Mouse (Mus musculus): ENCODE data around the gene Ifrd2. TPM values are rescaled to one million over a fixed set of nuclear protein-coding genes. Genes with fewer than 3 reads are reported as not detected.

Gene Ifrd2
- total RNA-seq, 2 experiments from 2014 or later = 38.0 to 41.1 TPM

GRCm38 (mm10) chr9:107634406-107635278 is 47.2 kb downstream of the Ifrd2 start:
- DNase-seq (ENCODE audit: low spot score in 2 of 2) = no peak

GRCm38 (mm10) chr9:107635279-107636028 is 48.0 kb downstream of the Ifrd2 start, which contains the start of gene Gnai2:
Gene Gnai2 (minus strand): TSS chr9:107635367.
- DNase-seq (ENCODE audit: low spot score in 2 of 2) = peak; percentile 95 to 96

- no peak for DNase-seq (ENCODE audit: low spot score in 2 of 2)
These were observed 49.6 kb downstream of the Ifrd2 start for GRCm38 (mm10) chr9:107637070-107637469.

GRCm38 (mm10) chr9:107640257-107640772 is 52.9 kb downstream of the Ifrd2 start:
- DNase-seq (ENCODE audit: low spot score in 2 of 2) = no peak

- no peak for DNase-seq (ENCODE audit: low spot score in 2 of 2)
These were observed 54.2 kb downstream of the Ifrd2 start for GRCm38 (mm10) chr9:107641666-107642065.

Other genes with a start within 250 kb of the Ifrd2 start
- gene Hemk1, start 249.3 kb upstream of the Ifrd2 start, total RNA-seq (2021) = 10 to 100 TPM; 12.9 to 17.4 TPM
- 1 to 10 TPM in 1 of 2 experiments, under 1 TPM in 1; 0.30 to 1.3 TPM for gene 6430571L13Rik, start 247.0 kb upstream of the Ifrd2 start, total RNA-seq (2021)
- gene Cacna2d2, start 188.0 kb upstream of the Ifrd2 start, total RNA-seq (2021) = 1 to 10 TPM; 5.8 to 6.9 TPM
- 10 to 100 TPM; 40.0 to 49.5 TPM for gene Tmem115, start 53.7 kb upstream of the Ifrd2 start, total RNA-seq (2021)
- gene Cyb561d2, start 45.4 kb upstream of the Ifrd2 start, total RNA-seq (2021) = 10 to 100 TPM; 12.8 to 20.2 TPM
- gene Nprl2, start 45.4 kb upstream of the Ifrd2 start, total RNA-seq (2021) = 10 to 100 TPM; 25.8 to 30.9 TPM
- gene Zmynd10, start 40.3 kb upstream of the Ifrd2 start, total RNA-seq (2021) = 1 to 10 TPM; 1.0 to 1.1 TPM
- gene Rassf1, start 36.1 kb upstream of the Ifrd2 start, total RNA-seq (2021) = 10 to 100 TPM; 16.4 to 24.2 TPM
- 10 to 100 TPM; 53.9 to 54.3 TPM for gene Tusc2, start 24.4 kb upstream of the Ifrd2 start, total RNA-seq (2021)
- 10 to 100 TPM; 34.1 to 45.3 TPM for gene Hyal2, start 19.7 kb upstream of the Ifrd2 start, total RNA-seq (2021)
- gene Hyal1, start 10.7 kb upstream of the Ifrd2 start, total RNA-seq (2021) = 10 to 100 TPM in 1 of 2 experiments, 1 to 10 TPM in 1; 9.2 to 15.7 TPM
- gene Naa80, start 8.8 kb upstream of the Ifrd2 start, total RNA-seq (2021) = 10 to 100 TPM; 13.3 to 16.5 TPM
- 1 to 10 TPM; 1.4 to 1.7 TPM for gene Hyal3, start 6.8 kb upstream of the Ifrd2 start, total RNA-seq (2021)
- gene Sema3b, start 21.6 kb downstream of the Ifrd2 start, total RNA-seq (2021) = 1 to 10 TPM; 5.1 to 6.3 TPM
- 100 to 1,000 TPM; 238 to 263 TPM for gene Gnai2, start 47.7 kb downstream of the Ifrd2 start, total RNA-seq (2021)
- gene Slc38a3, start 81.9 kb downstream of the Ifrd2 start, total RNA-seq (2021) = under 1 TPM; 0.33 to 0.64 TPM
- gene Gnat1, start 92.1 kb downstream of the Ifrd2 start, total RNA-seq (2021) = under 1 TPM; 0.22 to 0.56 TPM
- 10 to 100 TPM; 30.2 to 34.1 TPM for gene Sema3f, start 122.8 kb downstream of the Ifrd2 start, total RNA-seq (2021)
- gene Rbm5, start 183.4 kb downstream of the Ifrd2 start, total RNA-seq (2021) = 100 to 1,000 TPM; 115 to 118 TPM

Measured in adrenal gland, adult 18-20 months (tissue).